Mouse (Mus musculus) B cell, adult 62 days (primary cell): Measurements from ENCODE around the gene Rai2. TPM values are rescaled to one million over a fixed set of nuclear protein-coding genes. Genes with fewer than 3 reads are reported as not detected.

Experiments used
- total RNA-seq: library from RNA; stranded (reverse); gene quantifications from 4 replicates; pipeline ENCODE4 v1.2.4, GENCODE M21; 2023

The Rai2 gene
- not detected in 4 replicates for total RNA-seq

DNA sequence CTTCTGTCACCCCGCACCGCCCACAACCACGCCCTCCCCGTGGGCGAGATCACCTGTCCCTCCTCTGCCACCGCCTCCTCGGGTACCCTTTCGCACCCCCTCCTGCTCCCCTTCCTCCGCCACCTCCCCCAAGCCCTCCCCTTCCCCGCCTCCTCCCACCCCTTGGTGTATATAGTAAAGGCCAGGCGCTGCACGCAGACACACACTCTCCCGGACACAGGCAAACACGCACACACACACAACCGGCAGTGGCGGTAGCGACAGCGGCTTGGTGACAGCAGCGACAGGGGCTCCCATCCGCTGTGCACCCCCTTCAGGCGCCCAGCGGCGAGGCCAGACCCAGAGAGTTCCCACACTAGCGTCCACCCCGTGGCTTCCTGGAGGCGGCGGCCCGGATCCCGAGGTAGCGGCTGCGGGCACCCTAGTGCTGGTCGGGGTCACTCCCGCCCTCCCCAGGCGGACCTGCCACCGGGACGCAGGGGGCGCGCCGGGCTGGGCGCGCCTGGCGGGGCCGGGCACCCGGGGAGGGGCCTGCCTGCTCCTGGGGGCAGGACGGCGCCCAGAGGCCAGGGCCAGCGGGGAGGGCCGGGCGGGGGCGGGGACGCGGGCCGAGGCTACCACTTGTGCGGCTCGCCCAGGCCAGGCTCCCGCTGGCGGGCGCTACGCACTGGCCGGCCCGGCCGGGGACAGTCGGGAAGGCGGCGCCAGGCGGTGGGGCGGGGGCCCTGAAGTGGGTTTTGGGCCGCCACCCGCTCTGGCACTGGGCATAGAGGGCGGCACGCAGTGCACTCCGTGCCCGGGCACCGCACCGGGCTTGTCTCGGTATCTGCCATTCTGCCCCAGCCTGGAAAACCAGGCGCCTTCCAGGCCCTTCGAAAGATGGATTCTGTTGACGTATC, at the start of gene Rai2:
Gene Rai2, plus strand, starts transcription at position 205 of the 899 bp plus-strand sequence.

